Mouse (Mus musculus) bone marrow macrophage, adult 2 months (primary cell): ENCODE measurements at regions not wholly inside any gene's neighbourhood (a gene's known extent, or its start where the extent isn't known, plus 50 kb on each side); places are given as distances from the start of the nearest gene placed in this dataset.

Experiments used
- CTCF ChIP-seq: IDR thresholded peaks from 2 replicates; pipeline ENCODE4 v1.5.1; 2012; ENCODE audit warnings: low read depth, mild to moderate bottlenecking, low read length, moderate library complexity
- POLR2A ChIP-seq: IDR thresholded peaks from 2 replicates; pipeline ENCODE4 v1.6.1; 2012; ENCODE audit warnings: mild to moderate bottlenecking, low read depth, low read length, borderline replicate concordance

DNA sequence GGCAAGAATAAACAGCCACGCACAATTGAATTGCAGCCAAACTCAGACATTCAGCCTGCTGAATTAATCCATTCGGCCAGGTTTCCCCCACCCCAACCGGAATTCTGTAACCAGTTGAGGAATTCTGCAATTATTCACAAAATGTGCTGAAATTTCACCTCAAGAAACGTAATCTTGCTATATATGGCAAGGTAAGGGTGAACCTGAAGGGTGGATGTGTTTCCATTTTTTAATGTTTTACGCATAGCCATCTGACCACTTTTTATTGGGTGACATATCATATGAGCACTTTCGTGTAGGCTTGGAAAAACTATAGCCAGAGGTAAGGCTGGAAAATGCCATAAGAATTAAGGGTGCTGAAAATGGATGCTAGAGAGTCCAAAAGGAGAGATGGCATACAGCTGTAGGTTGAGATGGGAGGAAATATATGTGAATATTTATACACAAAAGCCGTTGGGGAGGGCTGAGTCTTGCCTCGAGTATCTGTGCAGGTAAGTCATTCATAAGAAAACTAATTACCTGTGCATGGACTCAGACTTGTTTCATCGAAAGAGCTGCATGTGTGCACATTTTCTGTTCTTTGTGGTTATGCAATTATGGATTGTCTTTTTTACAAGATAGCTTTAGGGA is 224.0 kb downstream of the Mef2c start:
- TF ChIP-seq CTCF (no peak), POLR2A (no peak)
